Mouse (Mus musculus) limb, embryonic 11.5 days (tissue): Measurements from ENCODE around the gene 2310034C09Rik. TPM values are rescaled to one million over a fixed set of nuclear protein-coding genes. Genes with fewer than 3 reads are reported as not detected.
"Not testable (repeated sequence)": the region's sequence is repeated elsewhere in the genome, so short reads cannot be mapped to it uniquely, and the experiment has no call there.

ENCODE experiments used
- ATAC-seq: fragments of 200-750 bp; cut with Nextera tagmentation; 2 replicates; pipeline ENCODE4 v1.8.0; 2017; ENCODE audit warnings: low read depth; ENCODE audit not compliant: insufficient number of reproducible peaks, low FRiP score, low TSS enrichment
- DNase-seq: peaks from one replicate; pipeline ENCODE4 v3.0.0-alpha.2; 2015; ENCODE audit warnings: low spot score
- H3K27ac ChIP-seq: fragments of 300-500 bp; sonication (generic); replicated peaks from 2 replicates; pipeline ENCODE4 v1.5.1; 2014; ENCODE audit warnings: low read depth, mild to moderate bottlenecking, low read length
- H3K27me3 ChIP-seq: fragments of 300-500 bp; sonication (generic); 2 replicates; pipeline ENCODE4 v1.6.1; 2014; ENCODE audit warnings: mild to moderate bottlenecking, low read length, mixed read lengths; ENCODE audit not compliant: control insufficient read depth, insufficient read depth
- H3K36me3 ChIP-seq: fragments of 300-500 bp; sonication (generic); 2 replicates; pipeline ENCODE4 v1.6.1; 2014; ENCODE audit warnings: mild to moderate bottlenecking, low read length, moderate library complexity, mixed read lengths; ENCODE audit not compliant: control insufficient read depth, insufficient read depth
- H3K4me1 ChIP-seq: fragments of 300-500 bp; sonication (generic); 2 replicates; pipeline ENCODE4 v1.6.1; 2014; ENCODE audit warnings: low read length, mixed read lengths; ENCODE audit not compliant: control insufficient read depth, insufficient read depth
- H3K4me2 ChIP-seq: fragments of 300-500 bp; sonication (generic); 2 replicates; pipeline ENCODE4 v1.6.1; 2014; ENCODE audit warnings: low read depth, mild to moderate bottlenecking, moderate library complexity; ENCODE audit not compliant: severe bottlenecking
- H3K4me3 ChIP-seq: fragments of 300-500 bp; sonication (generic); 2 replicates; pipeline ENCODE4 v1.5.1; 2014; ENCODE audit warnings: low read depth, low read length
- H3K9ac ChIP-seq: fragments of 300-500 bp; sonication (generic); 2 replicates; pipeline ENCODE4 v1.6.1; 2014; ENCODE audit warnings: mild to moderate bottlenecking, low read length
- H3K9me3 ChIP-seq: fragments of 300-500 bp; sonication (generic); 2 replicates; pipeline ENCODE4 v1.6.1; 2016; ENCODE audit warnings: low read length; ENCODE audit not compliant: control insufficient read depth
- WGBS: fragments of 180-500 bp; shearing (Covaris S2); extraction: QIAGEN DNeasy Blood & Tissue Kit; methylation state at CpG from one replicate; pipeline ENCODE4 v1.1.7; 2014; 5-methylcytosine and 5-hydroxymethylcytosine counted together
- polyA plus RNA-seq: library from polyadenylated mRNA; unstranded; fragments of >200 nt; fragmentation: Nextera tagmentation; extraction: Ambion mirVana; gene quantifications from 2 replicates; pipeline ENCODE4 v1.2.1, GENCODE M21; 2014

The 2310034C09Rik gene
- not detected in 2 replicates for polyA plus RNA-seq

- not testable (repeated sequence) for H3K9ac ChIP-seq, H3K9me3 ChIP-seq, H3K4me2 ChIP-seq, H3K4me1 ChIP-seq, DNase-seq, H3K36me3 ChIP-seq, H3K27ac ChIP-seq, H3K4me3 ChIP-seq, H3K27me3 ChIP-seq, ATAC-seq
- WGBS: 91% methylated on average over 3 of the region's 3 CpGs
Measured at GRCm38 (mm10) chr16:88758547-88758946, at the start of gene 2310034C09Rik. Gene 2310034C09Rik (plus strand): TSS chr16:88758847.

- Histone ChIP-seq H3K4me3 (no peak overlapping the region), H3K9me3 (no peaks in the 10 kb centered on the region), H3K27me3 (no peaks in the 10 kb centered on the region), H3K4me2 (no peak overlapping the region), H3K36me3 (no peaks in the 10 kb centered on the region), H3K27ac (no peak overlapping the region), H3K9ac (no peak overlapping the region), H3K4me1 (no peaks in the 10 kb centered on the region)
- 81% methylated on average over 4 of the region's 4 CpGs for WGBS
- DNase-seq (no peak), ATAC-seq (no peak)
Measured at GRCm38 (mm10) chr16:88710757-88711156, 47.9 kb upstream of the 2310034C09Rik start.

- 81% methylated on average over 6 of the region's 6 CpGs for WGBS
Measured at GRCm38 (mm10) chr16:88711245-88711644, 47.4 kb upstream of the 2310034C09Rik start.

GRCm38 (mm10) chr16:88716549-88716948 lies 42.1 kb upstream of the 2310034C09Rik start:
- H3K27me3 ChIP-seq: no peaks in the 10 kb centered on the region
- no peak overlapping the region for H3K4me3 ChIP-seq
- ATAC-seq: no peak
- DNase-seq: no peak
- H3K4me2 ChIP-seq: no peak overlapping the region
- H3K27ac ChIP-seq: no peak overlapping the region
- no peak overlapping the region for H3K9ac ChIP-seq
- H3K36me3 ChIP-seq: no peaks in the 10 kb centered on the region
- H3K9me3 ChIP-seq: no peaks in the 10 kb centered on the region
- H3K4me1 ChIP-seq: no peaks in the 10 kb centered on the region

More at GRCm38 (mm10) chr16:88711245-88711644, 47.4 kb upstream of the 2310034C09Rik start:
- Histone ChIP-seq H3K9ac (no peak overlapping the region), H3K27ac (no peak overlapping the region), H3K4me1 (no peaks in the 10 kb centered on the region), H3K4me3 (no peak overlapping the region), H3K9me3 (no peaks in the 10 kb centered on the region), H3K4me2 (no peak overlapping the region), H3K36me3 (no peaks in the 10 kb centered on the region), H3K27me3 (no peaks in the 10 kb centered on the region)
- ATAC-seq (no peak), DNase-seq (no peak)

- Histone ChIP-seq H3K36me3 (no peaks in the 10 kb centered on the region), H3K4me3 (no peak overlapping the region), H3K4me2 (no peak overlapping the region), H3K9ac (no peak overlapping the region), H3K4me1 (no peaks in the 10 kb centered on the region), H3K27ac (no peak overlapping the region), H3K27me3 (no peaks in the 10 kb centered on the region), H3K9me3 (no peaks in the 10 kb centered on the region)
- no peak for DNase-seq
- 41% methylated on average over 1 of the region's 1 CpGs for WGBS
- no peak for ATAC-seq
Measured at GRCm38 (mm10) chr16:88720031-88720430, 38.6 kb upstream of the 2310034C09Rik start.

- H3K27ac ChIP-seq: no peak within 1 kb of the TSS
- no peak for ATAC-seq
- H3K4me3 ChIP-seq: no peak within 1 kb of the TSS
- H3K27me3 ChIP-seq: no peaks in the 10 kb centered on the region
- DNase-seq: no peak
- H3K9me3 ChIP-seq: no peaks in the 10 kb centered on the region
- no peak within 1 kb of the TSS for H3K9ac ChIP-seq
- no peak within 1 kb of the TSS for H3K4me2 ChIP-seq
- no peaks in the 10 kb centered on the region for H3K36me3 ChIP-seq
- no peaks in the 10 kb centered on the region for H3K4me1 ChIP-seq
- 78% methylated on average over 4 of the region's 4 CpGs for WGBS
Measured at GRCm38 (mm10) chr16:88728812-88729275, 29.8 kb upstream of the 2310034C09Rik start, which contains the start of gene Krtap13-1. Gene Krtap13-1 (plus strand): TSS chr16:88728862.

- H3K4me1 ChIP-seq: no peaks in the 10 kb centered on the region
- ATAC-seq (no peak), DNase-seq (no peak)
- H3K4me2 ChIP-seq: no peak overlapping the region
- H3K36me3 ChIP-seq: no peaks in the 10 kb centered on the region
- no peak overlapping the region for H3K9ac ChIP-seq
- H3K9me3 ChIP-seq: no peaks in the 10 kb centered on the region
- 92% methylated on average over 2 of the region's 2 CpGs for WGBS
- H3K27ac ChIP-seq: no peak overlapping the region
- no peak overlapping the region for H3K4me3 ChIP-seq
- no peaks in the 10 kb centered on the region for H3K27me3 ChIP-seq
Measured at GRCm38 (mm10) chr16:88735391-88735790, 23.3 kb upstream of the 2310034C09Rik start.

- WGBS: 90% methylated on average over 4 of the region's 4 CpGs
- H3K4me3 ChIP-seq: no peak overlapping the region
- no peak for ATAC-seq
Measured at GRCm38 (mm10) chr16:88744750-88745340, 13.8 kb upstream of the 2310034C09Rik start.

GRCm38 (mm10) chr16:88747943-88748342 lies 10.7 kb upstream of the 2310034C09Rik start:
- Histone ChIP-seq H3K4me2 (no peak overlapping the region), H3K4me3 (no peak overlapping the region), H3K9ac (no peak overlapping the region), H3K36me3 (no peaks in the 10 kb centered on the region), H3K27ac (no peak overlapping the region), H3K4me1 (0 out of 2 replicates have a peak, but pooled peaks cover 2% of the 10 kb centered on the region), H3K27me3 (no peaks in the 10 kb centered on the region), H3K9me3 (no peaks in the 10 kb centered on the region)
- DNase-seq: no peak
- no peak for ATAC-seq
- 50% methylated on average over 4 of the region's 4 CpGs for WGBS

More at GRCm38 (mm10) chr16:88744750-88745340, 13.8 kb upstream of the 2310034C09Rik start:
- no peak overlapping the region for H3K4me2 ChIP-seq
- H3K27me3 ChIP-seq: no peaks in the 10 kb centered on the region
- no peak overlapping the region for H3K9ac ChIP-seq
- H3K36me3 ChIP-seq: no peaks in the 10 kb centered on the region
- 0 out of 2 replicates have a peak, but pooled peaks cover 2% of the 10 kb centered on the region for H3K4me1 ChIP-seq
- no peaks in the 10 kb centered on the region for H3K9me3 ChIP-seq
- H3K27ac ChIP-seq: no peak overlapping the region
- DNase-seq: no peak
